Mouse (Mus musculus) olfactory bulb, adult 2 months (tissue): ENCODE data around the gene Jdp2.

Experiments used
- CTCF ChIP-seq: fragments of 200-500 bp; IDR thresholded peaks from 2 replicates; pipeline ENCODE4 v1.5.1; 2012; ENCODE audit warnings: low read depth, mild to moderate bottlenecking, low read length, moderate library complexity; ENCODE audit not compliant: insufficient read depth
- POLR2A ChIP-seq: fragments of 200-500 bp; IDR thresholded peaks from 2 replicates; pipeline ENCODE4 v1.6.1; 2012; ENCODE audit warnings: mild to moderate bottlenecking, low read depth, low read length, moderate library complexity; ENCODE audit not compliant: insufficient read depth

- TF ChIP-seq CTCF (no peak), POLR2A (no peak)
Measured at GRCm38 (mm10) chr12:85592943-85593342, 5.9 kb upstream of the Jdp2 start.
